21 mouse cellular contexts compared by ENCODE assay signal in the genomic region with DNA sequence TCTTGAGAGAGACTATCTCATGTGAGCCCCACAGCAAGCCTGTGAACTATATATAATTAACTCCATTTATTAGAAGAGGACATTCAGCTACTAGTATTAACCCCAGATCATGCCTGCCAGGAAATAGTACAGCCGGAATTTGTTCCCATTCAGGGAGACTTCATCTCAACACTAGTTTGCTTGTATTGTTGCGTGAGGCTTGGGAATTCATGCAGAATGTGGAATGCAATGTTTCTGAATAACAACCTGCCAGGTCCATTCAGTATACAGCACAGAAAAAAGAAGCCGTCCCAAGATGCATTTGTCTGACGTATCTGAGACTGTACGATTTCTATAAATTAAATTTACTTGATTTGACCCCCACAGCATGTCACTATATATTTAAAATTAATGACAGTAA.
DNase-seq lines count a peak whose midpoint lies in the region; ATAC-seq lines count a peak whose summit lies in the region.
"Had no signal": no experiment of that assay in that cellular context is flagged by ENCODE, and none has a peak within 500 bp of the region (broad histone marks: within the 10 kb centered on the region; RNA-seq: fewer than 3 reads in every experiment).

No protein-coding gene starts in this region.

- H3K4me2 ChIP-seq in forebrain, embryonic 13.5 days = no peak overlapping the region
- no peak overlapping the region for H3K4me2 ChIP-seq in forebrain, embryonic 11.5 days (ENCODE audit: low read depth, low read length, severe bottlenecking)
- H3K4me2 ChIP-seq in forebrain, embryonic 15.5 days (replicated peaks) = no peak overlapping the region
- H3K4me2 ChIP-seq: embryonic facial prominence, embryonic 13.5 days; embryonic facial prominence, embryonic 15.5 days had no signal

- no peaks in the 10 kb centered on the region for H3K9me3 ChIP-seq in forebrain, embryonic 13.5 days (replicated peaks)
- H3K9me3 ChIP-seq in forebrain, embryonic 11.5 days (ENCODE audit: control insufficient read depth, low read length) = no peaks in the 10 kb centered on the region
- H3K9me3 ChIP-seq in forebrain, embryonic 15.5 days = no peaks in the 10 kb centered on the region
- peaks cover 3% of the 10 kb centered on the region; the same call in 1 of the 2 replicates for H3K9me3 ChIP-seq in forebrain, embryonic 10.5 days
- H3K9me3 ChIP-seq: embryonic facial prominence, embryonic 15.5 days; G1E had no signal

- peaks cover 3% of the 10 kb centered on the region; the same call in 1 of the 2 replicates for H3K36me3 ChIP-seq in forebrain, embryonic 13.5 days (ENCODE audit: poor library complexity, severe bottlenecking)
- no peaks in the 10 kb centered on the region for H3K36me3 ChIP-seq in forebrain, embryonic 11.5 days (ENCODE audit: control insufficient read depth, insufficient read depth, low read length)
- H3K36me3 ChIP-seq in forebrain, embryonic 15.5 days = no peaks in the 10 kb centered on the region
- peaks cover 4% of the 10 kb centered on the region; the same call in 1 of the 2 replicates for H3K36me3 ChIP-seq in forebrain, embryonic 10.5 days (replicated peaks)
- H3K36me3 ChIP-seq: embryonic facial prominence, embryonic 15.5 days; G1E had no signal

- 39% methylated on average over 5 of the region's 5 CpGs for whole genome bisulfite sequencing in forebrain, embryonic 13.5 days
- WGBS in forebrain, embryonic 11.5 days = 53% methylated on average over 5 of the region's 5 CpGs
- 36% methylated on average over 5 of the region's 5 CpGs for WGBS in forebrain, embryonic 15.5 days
- 84% methylated on average over 5 of the region's 5 CpGs for WGBS in forebrain, embryonic 10.5 days

- no peak overlapping the region for H3K4me3 ChIP-seq in forebrain, embryonic 13.5 days
- H3K4me3 ChIP-seq in forebrain, embryonic 11.5 days (ENCODE audit: low read depth, low read length) = no peak overlapping the region
- H3K4me3 ChIP-seq in forebrain, embryonic 15.5 days = no peak overlapping the region
- no peak overlapping the region for H3K4me3 ChIP-seq in forebrain, embryonic 10.5 days
- H3K4me3 ChIP-seq: embryonic facial prominence, embryonic 13.5 days; embryonic facial prominence, embryonic 15.5 days; erythroblast, embryonic 14.5 days; gastrocnemius, adult 2 months had no signal

- ATAC-seq in forebrain, embryonic 13.5 days = peak; percentile 57; the same call in 1 of the 2 replicates
- ATAC-seq in forebrain, embryonic 11.5 days (replicated peaks; ENCODE audit: low FRiP score) = no peak
- 0 out of 2 replicates have a peak, but pooled peaks have one; percentile 51 for ATAC-seq in forebrain, embryonic 15.5 days (replicated peaks)
- ATAC-seq in monocyte, adult 5-6 weeks (replicated peaks; ENCODE audit: insufficient number of reproducible peaks, low FRiP score, low TSS enrichment, poor library complexity, severe bottlenecking) = no peak
- ATAC-seq: CD4-positive, CD25-positive, alpha-beta regulatory T cell, adult 4 months had no signal

- H3K9ac ChIP-seq in forebrain, embryonic 13.5 days = no peak overlapping the region
- H3K9ac ChIP-seq in forebrain, embryonic 11.5 days (ENCODE audit: low read length) = no peak overlapping the region
- H3K9ac ChIP-seq in forebrain, embryonic 15.5 days (replicated peaks) = no peak overlapping the region
- H3K9ac ChIP-seq: embryonic facial prominence, embryonic 13.5 days; embryonic facial prominence, embryonic 15.5 days had no signal

- H3K27me3 ChIP-seq in forebrain, embryonic 13.5 days = no peaks in the 10 kb centered on the region
- no peaks in the 10 kb centered on the region for H3K27me3 ChIP-seq in forebrain, embryonic 11.5 days (ENCODE audit: control insufficient read depth, insufficient read depth, low read length)
- H3K27me3 ChIP-seq in forebrain, embryonic 15.5 days = no peaks in the 10 kb centered on the region
- H3K27me3 ChIP-seq in forebrain, embryonic 10.5 days (ENCODE audit: poor library complexity, severe bottlenecking) = no peaks in the 10 kb centered on the region
- H3K27me3 ChIP-seq: CH12.LX; embryonic facial prominence, embryonic 13.5 days; embryonic facial prominence, embryonic 15.5 days had no signal

- H3K4me1 ChIP-seq in forebrain, embryonic 13.5 days = peaks cover 32% of the 10 kb centered on the region
- no peaks in the 10 kb centered on the region for H3K4me1 ChIP-seq in forebrain, embryonic 11.5 days (replicated peaks; ENCODE audit: control insufficient read depth, insufficient read depth, low read length)
- peaks cover 23% of the 10 kb centered on the region for H3K4me1 ChIP-seq in forebrain, embryonic 15.5 days
- peaks cover 15% of the 10 kb centered on the region; the same call in 1 of the 2 replicates for H3K4me1 ChIP-seq in forebrain, embryonic 10.5 days
- H3K4me1 ChIP-seq: embryonic facial prominence, embryonic 15.5 days had no signal

- DNase-seq in forebrain, embryonic 11.5 days (ENCODE audit: low spot score) = no peak
- no peak for DNase-seq in forebrain, embryonic 10.5 days (ENCODE audit: extremely low spot score, low spot score)
- DNase-seq in Muller cell, postnatal 12 days (ENCODE audit: inconsistent ontology term) = peak; percentile 81
- DNase-seq: adrenal gland, adult 8-10 months; adrenal gland, postnatal 36 days; B cell, adult 2 months; cerebellum, adult 11 months; cerebellum, adult 18-20 months; cerebellum, adult 8-10 months; cerebellum, adult 9-11 months; cerebellum, postnatal 36 days; gastrocnemius, adult 2 months had no signal

- no peak overlapping the region for H3K27ac ChIP-seq in forebrain, embryonic 13.5 days
- H3K27ac ChIP-seq in forebrain, embryonic 11.5 days (ENCODE audit: low read depth, low read length) = no peak overlapping the region
- H3K27ac ChIP-seq in forebrain, embryonic 15.5 days (replicated peaks) = no peak overlapping the region
- H3K27ac ChIP-seq in forebrain, embryonic 10.5 days = no peak overlapping the region
- H3K27ac ChIP-seq: embryonic facial prominence, embryonic 13.5 days; embryonic facial prominence, embryonic 15.5 days; gastrocnemius, adult 2 months had no signal

Comparison
In these comparisons a context has a peak if more than half of its experiments do, and no peak if none do; other contexts are left out.
1. ATAC-seq: peak in forebrain, embryonic 13.5 days (single experiment) and forebrain, embryonic 15.5 days (single experiment); none in forebrain, embryonic 11.5 days (single experiment) and monocyte, adult 5-6 weeks (single experiment).